Mouse (Mus musculus) forebrain, embryonic 12.5 days (tissue): ENCODE results near the gene Slc18a3. TPM values are rescaled to one million over a fixed set of nuclear protein-coding genes. Genes with fewer than 3 reads are reported as not detected.

ENCODE experiments used
- ATAC-seq: fragments of 200-750 bp; cut with Nextera tagmentation; 2 replicates; pipeline ENCODE4 v1.8.0; 2017; ENCODE audit warnings: moderate TSS enrichment; ENCODE audit not compliant: low FRiP score
- H3K27ac ChIP-seq: fragments of 300-500 bp; sonication (generic); 2 replicates; pipeline ENCODE4 v1.5.1; 2016; ENCODE audit warnings: mild to moderate bottlenecking
- H3K27me3 ChIP-seq: fragments of 300-500 bp; sonication (generic); 2 replicates; pipeline ENCODE4 v1.6.1; 2016; ENCODE audit warnings: mild to moderate bottlenecking
- H3K36me3 ChIP-seq: fragments of 300-500 bp; sonication (generic); replicated peaks from 2 replicates; pipeline ENCODE4 v1.6.1; 2016; ENCODE audit warnings: mild to moderate bottlenecking
- H3K4me1 ChIP-seq: fragments of 300-500 bp; sonication (generic); 2 replicates; pipeline ENCODE4 v1.6.1; 2016
- H3K4me2 ChIP-seq: fragments of 300-500 bp; sonication (generic); 2 replicates; pipeline ENCODE4 v1.6.1; 2016; ENCODE audit warnings: mild to moderate bottlenecking, moderate library complexity
- H3K4me3 ChIP-seq: fragments of 300-500 bp; sonication (generic); replicated peaks from 2 replicates; pipeline ENCODE4 v1.5.1; 2016; ENCODE audit warnings: mild to moderate bottlenecking
- H3K9ac ChIP-seq: fragments of 300-500 bp; sonication (generic); 2 replicates; pipeline ENCODE4 v1.6.1; 2016; ENCODE audit warnings: mild to moderate bottlenecking
- H3K9me3 ChIP-seq: fragments of 300-500 bp; sonication (generic); 2 replicates; pipeline ENCODE4 v1.6.1; 2016
- WGBS: fragments of 180-500 bp; shearing (Covaris S2); methylation state at CpG from one replicate; pipeline ENCODE4 v1.1.7; 2016; 5-methylcytosine and 5-hydroxymethylcytosine counted together
- polyA plus RNA-seq: library from polyadenylated mRNA; unstranded; fragments of >200 nt; fragmentation: Nextera tagmentation; extraction: Ambion mirVana; gene quantifications from 2 replicates; pipeline ENCODE4 v1.2.1, GENCODE M21; 2016

Slc18a3 gene
- polyA plus RNA-seq, 1 experiment from 2014 or later = 0.13 TPM

- H3K4me2 ChIP-seq = no peak overlapping the region
- H3K27me3 ChIP-seq = peaks cover 25% of the 10 kb centered on the region
- WGBS = 78% methylated on average over 8 of the region's 8 CpGs
- ATAC-seq = no peak
- H3K9ac ChIP-seq = no peak overlapping the region
- 0 out of 2 replicates have a peak, but pooled peaks cover 5% of the 10 kb centered on the region for H3K4me1 ChIP-seq
- H3K4me3 ChIP-seq = no peak overlapping the region
- no peak overlapping the region for H3K27ac ChIP-seq
- H3K9me3 ChIP-seq = no peaks in the 10 kb centered on the region
- H3K36me3 ChIP-seq = no peaks in the 10 kb centered on the region
Observed at GRCm38 (mm10) chr14:32496115-32496850, 31.6 kb upstream of the Slc18a3 start.

GRCm38 (mm10) chr14:32492521-32492920 lies 27.9 kb upstream of the Slc18a3 start:
- WGBS = 19% methylated on average over 13 of the region's 13 CpGs
- peaks cover 29% of the 10 kb centered on the region for H3K27me3 ChIP-seq
- H3K4me3 ChIP-seq = peak overlapping the region; percentile 15; the same call in 1 of the 2 replicates
- no peak for ATAC-seq
- H3K27ac ChIP-seq = no peak overlapping the region
- H3K9ac ChIP-seq = no peak overlapping the region
- H3K4me1 ChIP-seq = 0 out of 2 replicates have a peak, but pooled peaks cover 5% of the 10 kb centered on the region
- no peaks in the 10 kb centered on the region for H3K9me3 ChIP-seq
- H3K36me3 ChIP-seq = no peaks in the 10 kb centered on the region
- peak overlapping the region; percentile 38 for H3K4me2 ChIP-seq

GRCm38 (mm10) chr14:32482061-32482460 lies 17.4 kb upstream of the Slc18a3 start:
- WGBS = 9% methylated on average over 3 of the region's 3 CpGs
- ATAC-seq = no peak
- H3K27me3 ChIP-seq = peaks cover 11% of the 10 kb centered on the region

GRCm38 (mm10) chr14:32477581-32477980 lies 12.9 kb upstream of the Slc18a3 start:
- WGBS = 72% methylated on average over 1 of the region's 1 CpGs
- no peak overlapping the region for H3K27ac ChIP-seq

More at GRCm38 (mm10) chr14:32482061-32482460, 17.4 kb upstream of the Slc18a3 start:
- Histone ChIP-seq H3K4me2 (no peak overlapping the region), H3K27ac (no peak overlapping the region), H3K9me3 (no peaks in the 10 kb centered on the region), H3K4me3 (no peak overlapping the region), H3K4me1 (no peaks in the 10 kb centered on the region), H3K9ac (no peak overlapping the region), H3K36me3 (no peaks in the 10 kb centered on the region)

GRCm38 (mm10) chr14:32476559-32476958 lies 11.9 kb upstream of the Slc18a3 start:
- ATAC-seq = no peak
- Histone ChIP-seq H3K4me2 (no peak overlapping the region), H3K9me3 (no peaks in the 10 kb centered on the region), H3K9ac (no peak overlapping the region), H3K4me1 (no peaks in the 10 kb centered on the region), H3K36me3 (no peaks in the 10 kb centered on the region), H3K4me3 (no peak overlapping the region), H3K27ac (no peak overlapping the region), H3K27me3 (no peaks in the 10 kb centered on the region)
- WGBS = 80% methylated on average over 6 of the region's 6 CpGs

More at GRCm38 (mm10) chr14:32477581-32477980, 12.9 kb upstream of the Slc18a3 start:
- H3K4me1 ChIP-seq = no peaks in the 10 kb centered on the region
- no peak overlapping the region for H3K4me3 ChIP-seq
- H3K9ac ChIP-seq = no peak overlapping the region
- no peak for ATAC-seq
- no peaks in the 10 kb centered on the region for H3K27me3 ChIP-seq
- no peak overlapping the region for H3K4me2 ChIP-seq
- no peaks in the 10 kb centered on the region for H3K36me3 ChIP-seq
- no peaks in the 10 kb centered on the region for H3K9me3 ChIP-seq

- Histone ChIP-seq H3K36me3 (no peaks in the 10 kb centered on the region), H3K4me1 (no peaks in the 10 kb centered on the region), H3K4me3 (no peak overlapping the region), H3K27ac (no peak overlapping the region), H3K4me2 (no peak overlapping the region), H3K27me3 (peaks cover 14% of the 10 kb centered on the region), H3K9ac (no peak overlapping the region), H3K9me3 (no peaks in the 10 kb centered on the region)
- 0 out of 2 replicates have a peak, but pooled peaks have one; percentile 55 for ATAC-seq
- 13% methylated on average over 4 of the region's 4 CpGs for WGBS
Observed at GRCm38 (mm10) chr14:32472996-32473395, 8.3 kb upstream of the Slc18a3 start.

- Histone ChIP-seq H3K27ac (no peak overlapping the region), H3K9me3 (no peaks in the 10 kb centered on the region; the same call in 1 of the 2 replicates), H3K4me3 (no peak overlapping the region), H3K9ac (no peak overlapping the region), H3K4me2 (no peak overlapping the region), H3K27me3 (peaks cover 66% of the 10 kb centered on the region), H3K36me3 (no peaks in the 10 kb centered on the region), H3K4me1 (peaks cover 28% of the 10 kb centered on the region)
- ATAC-seq = no peak
- WGBS = 9% methylated on average over 5 of the region's 5 CpGs
Observed at GRCm38 (mm10) chr14:32467606-32468005, 3.0 kb upstream of the Slc18a3 start.

GRCm38 (mm10) chr14:32465889-32466288 lies 1.2 kb upstream of the Slc18a3 start, which contains the start of gene Chat:
TSS of gene Chat (minus strand) at chr14:32465989.
- Histone ChIP-seq H3K4me2 (peak within 1 kb of the TSS; percentile 67), H3K9me3 (no peaks in the 10 kb centered on the region; the same call in 1 of the 2 replicates), H3K9ac (no peak within 1 kb of the TSS), H3K36me3 (no peaks in the 10 kb centered on the region), H3K4me1 (peaks cover 29% of the 10 kb centered on the region), H3K27ac (no peak within 1 kb of the TSS), H3K27me3 (peaks cover 79% of the 10 kb centered on the region), H3K4me3 (peak within 1 kb of the TSS; percentile 44)
- 0 out of 2 replicates have a peak, but pooled peaks have one; percentile 31 for ATAC-seq
- 15% methylated on average over 13 of the region's 13 CpGs for WGBS

GRCm38 (mm10) chr14:32465506-32465870 lies 838 bp upstream of the Slc18a3 start:
- Histone ChIP-seq H3K9ac (no peak overlapping the region), H3K36me3 (no peaks in the 10 kb centered on the region), H3K27ac (no peak overlapping the region), H3K4me2 (peak overlapping the region; percentile 67), H3K4me3 (peak overlapping the region; percentile 44), H3K9me3 (no peaks in the 10 kb centered on the region; the same call in 1 of the 2 replicates), H3K27me3 (peaks cover 84% of the 10 kb centered on the region), H3K4me1 (peaks cover 29% of the 10 kb centered on the region)
- peak; percentile 10; the same call in 1 of the 2 replicates for ATAC-seq
- WGBS = 5% methylated on average over 9 of the region's 11 CpGs

GRCm38 (mm10) chr14:32463211-32464040 lies 1.2 kb downstream of the Slc18a3 start:
- Histone ChIP-seq H3K27ac (no peak overlapping the region), H3K4me3 (peak overlapping the region; percentile 44), H3K4me1 (peaks cover 29% of the 10 kb centered on the region), H3K36me3 (no peaks in the 10 kb centered on the region), H3K9ac (no peak overlapping the region), H3K9me3 (no peaks in the 10 kb centered on the region; the same call in 1 of the 2 replicates), H3K27me3 (peaks cover 97% of the 10 kb centered on the region), H3K4me2 (peak overlapping the region; percentile 32)
- WGBS = 2% methylated on average over 74 of the region's 74 CpGs
- ATAC-seq = no peak

- no peak for ATAC-seq
- Histone ChIP-seq H3K36me3 (no peaks in the 10 kb centered on the region), H3K27me3 (peaks cover 38% of the 10 kb centered on the region), H3K9me3 (no peaks in the 10 kb centered on the region), H3K27ac (no peak overlapping the region), H3K4me3 (no peak overlapping the region), H3K9ac (no peak overlapping the region), H3K4me2 (no peak overlapping the region), H3K4me1 (no peaks in the 10 kb centered on the region)
- 18% methylated on average over 4 of the region's 4 CpGs for WGBS
Observed at GRCm38 (mm10) chr14:32452552-32452951, 12.1 kb downstream of the Slc18a3 start.

GRCm38 (mm10) chr14:32446989-32447388 lies 17.7 kb downstream of the Slc18a3 start:
- H3K27me3 ChIP-seq = peaks cover 10% of the 10 kb centered on the region
- H3K27ac ChIP-seq = no peak overlapping the region
- no peak for ATAC-seq
- H3K9ac ChIP-seq = no peak overlapping the region
- 88% methylated on average over 6 of the region's 6 CpGs for WGBS
- no peaks in the 10 kb centered on the region for H3K9me3 ChIP-seq
- H3K36me3 ChIP-seq = no peaks in the 10 kb centered on the region
- H3K4me3 ChIP-seq = no peak overlapping the region
- peaks cover 6% of the 10 kb centered on the region for H3K4me1 ChIP-seq
- H3K4me2 ChIP-seq = no peak overlapping the region
